In genomic region chr12:34906704-34907505, GRCm38 (mm10) we compare ENCODE assay signal across 8 mouse cellular contexts. TPM values are rescaled to one million over a fixed set of nuclear protein-coding genes. Genes with fewer than 3 reads are reported as not detected.
DNase-seq lines count a peak whose midpoint lies in the region; ATAC-seq and TF ChIP-seq lines count a peak whose summit lies in the region.

No protein-coding gene starts in this region.

- no peaks in the 10 kb centered on the region for H3K4me1 ChIP-seq in heart, postnatal 0 days (ENCODE audit: control insufficient read depth, insufficient read depth)
- peaks cover 2% of the 10 kb centered on the region; the same call in 1 of the 2 replicates for H3K4me1 ChIP-seq in midbrain, embryonic 11.5 days (ENCODE audit: control insufficient read depth, insufficient read depth, low read length)
- no peaks in the 10 kb centered on the region; the same call in 1 of the 2 replicates for H3K4me1 ChIP-seq in stomach, embryonic 16.5 days (ENCODE audit: control insufficient read depth, insufficient read depth, low read length)

- peak overlapping the region; percentile 97 for H3K4me2 ChIP-seq in heart, postnatal 0 days (ENCODE audit: low read depth, low read length)
- peak overlapping the region; percentile 89 for H3K4me2 ChIP-seq in midbrain, embryonic 11.5 days
- peak overlapping the region; percentile 89 for H3K4me2 ChIP-seq in stomach, embryonic 16.5 days (ENCODE audit: low read depth, low read length)

- WGBS in heart, postnatal 0 days: under 1% methylated on average over 88 of the region's 107 CpGs
- WGBS in midbrain, embryonic 11.5 days: under 1% methylated on average over 73 of the region's 107 CpGs
- under 1% methylated on average over 60 of the region's 107 CpGs for WGBS in stomach, embryonic 16.5 days

- TF ChIP-seq CTCF in heart, postnatal 0 days (IDR thresholded peaks at IDR 0.05; ENCODE audit: low read depth): no peak

- H3K27me3 ChIP-seq in heart, postnatal 0 days (ENCODE audit: control insufficient read depth, insufficient read depth, low read length): peaks cover 13% of the 10 kb centered on the region
- peaks cover 9% of the 10 kb centered on the region for H3K27me3 ChIP-seq in midbrain, embryonic 11.5 days (ENCODE audit: control insufficient read depth, insufficient read depth, low read length)
- peaks cover 7% of the 10 kb centered on the region; the same call in 1 of the 2 replicates for H3K27me3 ChIP-seq in stomach, embryonic 16.5 days (ENCODE audit: control insufficient read depth, insufficient read depth, low read length)

- no peaks in the 10 kb centered on the region for H3K36me3 ChIP-seq in heart, postnatal 0 days (replicated peaks; ENCODE audit: control insufficient read depth, insufficient read depth, low read length)
- no peaks in the 10 kb centered on the region for H3K36me3 ChIP-seq in midbrain, embryonic 11.5 days (ENCODE audit: control insufficient read depth, insufficient read depth, low read length)
- no peaks in the 10 kb centered on the region for H3K36me3 ChIP-seq in stomach, embryonic 16.5 days (ENCODE audit: control insufficient read depth, insufficient read depth, low read length)

- peak overlapping the region; percentile 80 for H3K4me3 ChIP-seq in heart, postnatal 0 days (ENCODE audit: low read depth, low read length)
- H3K4me3 ChIP-seq in midbrain, embryonic 11.5 days (ENCODE audit: low read depth, low read length): peak overlapping the region; percentile 75
- peak overlapping the region; percentile 69 for H3K4me3 ChIP-seq in stomach, embryonic 16.5 days (replicated peaks; ENCODE audit: low read length)

- peak overlapping the region; percentile 61 for H3K9ac ChIP-seq in heart, postnatal 0 days (replicated peaks; ENCODE audit: low read depth, low read length)
- peak overlapping the region; percentile 64 for H3K9ac ChIP-seq in midbrain, embryonic 11.5 days (ENCODE audit: low read length)
- peak overlapping the region; percentile 82 for H3K9ac ChIP-seq in stomach, embryonic 16.5 days (ENCODE audit: low read length)

- TF ChIP-seq EP300 in heart, postnatal 0 days (IDR thresholded peaks at IDR 0.05; ENCODE audit: low read depth): no peak

- peak; percentile 81 for ATAC-seq in heart, postnatal 0 days (ENCODE audit: insufficient read depth, low read depth)
- ATAC-seq in midbrain, embryonic 11.5 days (ENCODE audit: low FRiP score): peak; percentile 90
- peak; percentile 89 for ATAC-seq in stomach, embryonic 16.5 days (ENCODE audit: insufficient read depth, low FRiP score)

- DNase-seq in spleen, postnatal 10 days (ENCODE audit: low spot score in 2 of 2): peak; percentile 4 to 27
- no peak for DNase-seq in spleen, adult 12 weeks (ENCODE audit: low spot score)
- DNase-seq in embryo, embryonic 9.5 days (ENCODE audit: extremely low spot score): peak; percentile 59
- DNase-seq in heart, postnatal 0 days (ENCODE audit: low spot score): peak; percentile 5
- peak; percentile 18 to 39 for DNase-seq in left cerebral cortex, adult 8-10 months (ENCODE audit: low spot score in 2 of 2)
- DNase-seq in midbrain, embryonic 11.5 days (ENCODE audit: low spot score, missing footprints): peak; percentile 91
- DNase-seq in urinary bladder, adult 18-20 months (ENCODE audit: low spot score in 2 of 2): no peak

- no peak overlapping the region for H3K27ac ChIP-seq in heart, postnatal 0 days (ENCODE audit: low read depth)
- H3K27ac ChIP-seq in midbrain, embryonic 11.5 days (ENCODE audit: low read depth, low read length): no peak overlapping the region
- no peak overlapping the region for H3K27ac ChIP-seq in stomach, embryonic 16.5 days (ENCODE audit: low read length)

- H3K9me3 ChIP-seq in heart, postnatal 0 days (replicated peaks; ENCODE audit: control insufficient read depth, low read length): no peaks in the 10 kb centered on the region
- no peaks in the 10 kb centered on the region for H3K9me3 ChIP-seq in midbrain, embryonic 11.5 days (ENCODE audit: control insufficient read depth, low read length)
- no peaks in the 10 kb centered on the region for H3K9me3 ChIP-seq in stomach, embryonic 16.5 days (replicated peaks; ENCODE audit: control insufficient read depth, low read length)

RNA-seq across cellular contexts. Expression of gene Hdac9, which starts 10.0 kb away (rescaled TPM):
- total RNA-seq in heart, postnatal 0 days (2014; rRNA removed; ENCODE audit: low replicate concordance): 15.7 and 18.3 TPM in 2 replicates
- 15.6 and 20.2 TPM in 2 replicates for polyA plus RNA-seq in heart, postnatal 0 days (2015; fragmentation: Nextera tagmentation; extraction: Ambion mirVana)
- 10 to 100 TPM; 42.9 to 51.3 (median 46.1) TPM for total RNA-seq in left cerebral cortex, adult 8-10 months (2022)
- polyA plus RNA-seq in midbrain, embryonic 11.5 days (2014; fragmentation: Nextera tagmentation; extraction: Ambion mirVana): 14.1 and 16.9 TPM in 2 replicates
- 4.4 and 4.6 TPM in 2 replicates for polyA plus RNA-seq in stomach, embryonic 16.5 days (2015; fragmentation: Nextera tagmentation; extraction: Ambion mirVana)

Comparison
In these comparisons a context has a peak if more than half of its experiments do, and no peak if none do; other contexts are left out.
1. DNase-seq: peak in spleen, postnatal 10 days (2 of 2), embryo, embryonic 9.5 days (single experiment), heart, postnatal 0 days (single experiment), left cerebral cortex, adult 8-10 months (2 of 2) and midbrain, embryonic 11.5 days (single experiment); none in spleen, adult 12 weeks (single experiment) and urinary bladder, adult 18-20 months (0 of 2).
2. Peak in every context shown above with its lines, with median percentiles within 50 percentile points of each other: ATAC-seq, H3K4me2 ChIP-seq, H3K4me3 ChIP-seq and H3K9ac ChIP-seq.